Mouse (Mus musculus) stomach, embryonic 16.5 days (tissue): ENCODE results near the gene Osmr. TPM values are rescaled to one million over a fixed set of nuclear protein-coding genes. Genes with fewer than 3 reads are reported as not detected.

Experiments used
- polyA plus RNA-seq: library from polyadenylated mRNA; unstranded; fragments of >200 nt; fragmentation: Nextera tagmentation; extraction: Ambion mirVana; gene quantifications from 2 replicates; pipeline ENCODE4 v1.2.1, GENCODE M21; 2015

The Osmr gene
- polyA plus RNA-seq, 1 experiment from 2014 or later = 2.5 TPM

Other genes starting within 250 kb of the Osmr start
- 37.1 and 41.2 TPM in 2 replicates for gene Rictor, start 166.6 kb downstream of the Osmr start, polyA plus RNA-seq
- gene Lifr, start 215.6 kb upstream of the Osmr start, polyA plus RNA-seq = 16.9 and 20.4 TPM in 2 replicates